Mouse (Mus musculus): ENCODE results near the gene Anp32e. TPM values are rescaled to one million over a fixed set of nuclear protein-coding genes. Genes with fewer than 3 reads are reported as not detected.

Anp32e gene
- 185 and 198 TPM in 2 replicates for polyA plus RNA-seq (2016; fragmentation: Nextera tagmentation; extraction: Ambion mirVana)

DNA sequence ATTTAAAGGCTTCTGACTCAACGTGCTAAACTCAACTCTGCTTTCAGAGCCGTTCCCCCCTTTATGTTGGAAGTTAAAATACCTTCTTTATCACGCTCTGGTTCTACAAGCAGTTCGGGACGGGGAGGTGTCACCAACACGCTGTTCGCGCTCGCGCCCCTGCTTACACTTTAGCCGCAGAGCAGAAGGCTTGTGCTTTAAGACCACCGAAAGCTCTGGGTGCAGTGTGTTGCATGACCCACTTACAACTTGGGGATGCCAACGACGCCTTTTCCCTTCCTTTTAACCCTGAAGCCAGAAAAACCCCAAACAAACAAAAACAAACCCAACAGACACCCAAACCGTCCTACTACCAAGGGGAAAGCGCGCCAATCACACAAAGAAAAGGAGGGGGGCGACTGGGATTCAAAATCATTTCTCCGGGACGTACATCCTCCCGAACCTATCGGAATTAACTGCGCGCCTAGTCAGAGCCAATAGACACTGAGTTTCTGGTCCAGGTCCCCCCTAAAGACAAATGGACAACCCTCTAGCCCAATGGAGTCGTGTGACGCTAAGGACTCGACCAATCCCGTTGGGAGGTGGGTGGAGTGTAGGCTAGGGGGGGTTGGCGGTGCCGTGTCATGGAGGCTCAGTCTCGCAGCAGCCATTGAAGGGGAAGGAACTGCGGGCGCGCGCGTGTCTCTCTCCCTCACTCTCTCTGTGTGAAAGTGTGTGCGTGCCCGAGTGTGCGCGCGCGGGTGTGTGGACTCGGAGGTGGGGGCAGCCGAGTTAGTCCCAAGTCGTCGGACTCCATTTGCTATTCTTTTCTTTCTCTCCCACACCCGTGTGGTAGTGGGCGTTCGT lies at the start of gene Anp32e:
Anp32e (plus strand) TSS at position 589 of the 846 bp plus-strand sequence.
- Histone ChIP-seq H3K4me2 (peak within 1 kb of the TSS; percentile 77), H3K9me3 (replicated peaks) (no peaks in the 10 kb centered on the region), H3K27ac (peak within 1 kb of the TSS; percentile 93), H3K36me3 (peaks cover 16% of the 10 kb centered on the region), H3K9ac (peak within 1 kb of the TSS; percentile 99), H3K4me3 (peak within 1 kb of the TSS; percentile 87), H3K4me1 (peaks cover 40% of the 10 kb centered on the region), H3K27me3 (replicated peaks) (no peaks in the 10 kb centered on the region)
- under 1% methylated on average over 49 of the region's 49 CpGs for WGBS (ENCODE audit: insufficient replicate concordance)
- ATAC-seq, result peak; percentile 99

DNA sequence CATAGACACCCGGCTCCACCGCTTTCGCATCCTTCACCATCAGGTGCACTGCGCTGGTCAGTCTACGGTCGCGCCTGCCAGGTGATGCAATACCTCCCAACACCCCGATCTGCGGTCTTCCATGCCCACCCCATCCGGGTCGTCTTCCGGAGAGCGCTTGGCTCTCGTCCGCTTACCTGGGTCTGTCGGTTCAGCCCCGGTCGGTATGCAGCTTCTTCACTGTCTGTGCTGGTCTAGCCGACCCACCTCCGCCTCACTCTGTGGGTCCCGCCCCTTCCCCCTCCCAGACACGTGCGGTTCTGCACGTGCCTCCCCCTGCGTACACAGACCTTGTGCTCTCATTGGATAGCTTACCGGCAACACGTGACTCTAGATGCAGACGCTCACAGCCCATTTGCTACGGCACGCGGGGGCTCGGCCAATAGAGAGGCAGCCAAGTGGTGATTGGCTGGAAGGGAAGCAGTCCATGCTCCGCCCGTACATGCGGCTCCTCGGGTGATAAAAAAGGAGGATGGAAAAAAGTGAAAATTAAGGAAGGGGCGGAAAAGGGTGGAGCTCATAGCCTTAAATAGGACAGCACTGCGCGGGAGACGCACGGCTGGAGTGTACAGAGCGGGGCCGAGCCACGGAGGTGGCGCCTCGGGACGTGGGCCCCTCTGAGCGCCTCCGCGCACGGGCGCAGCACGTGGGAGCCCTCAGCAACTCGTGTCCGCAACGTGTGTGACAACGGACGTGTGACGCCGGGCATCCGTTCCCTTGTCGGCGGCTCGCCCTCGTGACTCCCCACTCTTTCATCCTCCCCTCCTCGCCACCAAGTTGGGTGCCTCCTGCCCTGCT lies 46.8 kb upstream of the Anp32e start, which contains the start of gene Ciart:
Ciart (minus strand) TSS at position 273 of the 837 bp plus-strand sequence.
- H3K9ac ChIP-seq, result peak within 1 kb of the TSS; percentile 55
- peaks cover 21% of the 10 kb centered on the region for H3K27me3 ChIP-seq (replicated peaks)
- 0 out of 2 replicates have a peak, but pooled peaks cover 3% of the 10 kb centered on the region for H3K36me3 ChIP-seq
- H3K4me3 ChIP-seq, result peak within 1 kb of the TSS; percentile 58
- peaks cover 28% of the 10 kb centered on the region for H3K4me1 ChIP-seq
- H3K4me2 ChIP-seq, result peak within 1 kb of the TSS; percentile 93
- no peaks in the 10 kb centered on the region for H3K9me3 ChIP-seq (replicated peaks)
- WGBS (ENCODE audit: insufficient replicate concordance), result 2% methylated on average over 66 of the region's 66 CpGs
- ATAC-seq, result peak; percentile 94
- H3K27ac ChIP-seq, result peak within 1 kb of the TSS; percentile 38; the same call in 1 of the 2 replicates

DNA sequence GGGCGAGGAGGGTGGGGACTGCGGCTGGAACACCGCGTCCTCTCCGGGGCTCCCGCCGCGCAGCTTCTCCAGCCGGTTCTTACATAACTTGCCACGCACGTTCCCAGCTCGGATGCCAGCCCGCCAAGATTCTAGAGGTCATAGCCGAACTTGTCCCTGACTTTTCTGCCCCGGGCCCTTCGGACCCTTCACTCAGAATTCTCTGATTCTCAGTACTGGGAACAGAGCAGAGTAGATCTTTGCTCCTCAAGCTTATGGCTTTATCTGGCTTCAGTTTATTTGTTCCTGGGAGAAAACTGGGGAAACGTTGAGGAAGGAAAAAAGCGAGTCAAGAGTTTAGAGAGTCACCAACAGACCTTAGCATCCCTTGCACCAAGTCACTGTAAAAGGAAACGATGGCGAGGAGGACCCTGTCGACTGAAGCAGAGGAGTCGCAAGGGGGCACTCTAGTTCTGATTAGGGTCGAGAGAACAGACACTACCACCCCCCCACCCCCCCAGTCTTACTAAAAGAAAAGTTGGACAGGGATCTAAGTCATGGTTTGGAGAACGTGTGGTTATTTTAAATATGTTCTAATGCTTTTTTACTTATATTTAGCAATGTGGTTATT lies 46.1 kb upstream of the Anp32e start:
- peak overlapping the region; percentile 55 for H3K9ac ChIP-seq
- 3% methylated on average over 24 of the region's 24 CpGs for WGBS (ENCODE audit: insufficient replicate concordance)
- H3K27ac ChIP-seq, result peak overlapping the region; percentile 38; the same call in 1 of the 2 replicates
- H3K27me3 ChIP-seq (replicated peaks), result peaks cover 21% of the 10 kb centered on the region
- no peaks in the 10 kb centered on the region for H3K36me3 ChIP-seq
- no peaks in the 10 kb centered on the region for H3K9me3 ChIP-seq (replicated peaks)
- H3K4me2 ChIP-seq, result peak overlapping the region; percentile 93
- ATAC-seq, result no peak
- H3K4me1 ChIP-seq, result peaks cover 24% of the 10 kb centered on the region
- H3K4me3 ChIP-seq, result peak overlapping the region; percentile 58

DNA sequence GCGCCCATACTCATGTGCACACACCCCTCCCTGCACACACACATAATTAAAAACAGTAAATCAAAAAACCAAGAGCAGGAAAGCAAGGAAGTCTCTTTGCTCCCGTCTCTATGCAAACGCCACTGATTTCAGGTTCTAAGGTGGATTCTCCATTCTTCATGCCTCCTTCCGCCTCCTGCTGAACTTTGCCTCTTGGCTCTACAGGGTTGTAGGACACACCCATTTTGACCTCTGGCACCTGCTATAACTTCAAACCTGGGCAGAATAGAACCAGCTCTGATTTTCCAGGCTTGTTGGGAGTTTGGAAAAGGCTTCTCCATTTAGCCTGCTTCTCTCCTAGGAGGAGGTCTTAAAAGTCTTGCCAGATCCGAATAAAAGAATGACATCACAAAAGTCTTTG lies 44.6 kb upstream of the Anp32e start:
- Histone ChIP-seq H3K9ac (no peak overlapping the region), H3K4me2 (no peak overlapping the region), H3K27me3 (replicated peaks) (peaks cover 21% of the 10 kb centered on the region), H3K27ac (no peak overlapping the region), H3K4me1 (peaks cover 24% of the 10 kb centered on the region), H3K4me3 (no peak overlapping the region), H3K9me3 (replicated peaks) (no peaks in the 10 kb centered on the region), H3K36me3 (no peaks in the 10 kb centered on the region)
- ATAC-seq, result no peak
- WGBS (ENCODE audit: insufficient replicate concordance), result 69% methylated on average over 5 of the region's 5 CpGs

DNA sequence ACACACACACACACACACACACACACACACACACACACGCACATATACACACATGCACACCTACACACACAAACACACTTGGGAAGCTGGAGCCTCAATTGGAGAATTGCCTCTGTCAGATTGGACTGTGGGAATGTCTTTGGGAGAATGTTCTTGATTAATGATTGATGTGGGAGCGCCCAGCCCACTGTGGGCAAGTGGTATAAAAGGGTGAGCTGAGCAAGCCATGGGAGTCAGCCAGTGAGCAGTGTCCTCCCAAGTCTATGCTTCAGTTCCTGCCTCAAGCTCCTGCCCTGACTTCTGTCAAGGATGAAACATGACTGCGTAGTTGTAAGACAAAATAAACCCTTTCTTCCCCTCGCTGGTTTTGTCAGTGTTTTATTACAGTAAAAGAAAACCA lies 41.5 kb upstream of the Anp32e start:
- ATAC-seq, result no peak
- no peak overlapping the region for H3K4me2 ChIP-seq
- peaks cover 9% of the 10 kb centered on the region for H3K27me3 ChIP-seq (replicated peaks)
- H3K9ac ChIP-seq, result no peak overlapping the region
- no peaks in the 10 kb centered on the region for H3K36me3 ChIP-seq
- no peak overlapping the region for H3K4me3 ChIP-seq
- 75% methylated on average over 4 of the region's 4 CpGs for WGBS (ENCODE audit: insufficient replicate concordance)
- peaks cover 26% of the 10 kb centered on the region for H3K4me1 ChIP-seq
- no peaks in the 10 kb centered on the region for H3K9me3 ChIP-seq (replicated peaks)
- no peak overlapping the region for H3K27ac ChIP-seq

DNA sequence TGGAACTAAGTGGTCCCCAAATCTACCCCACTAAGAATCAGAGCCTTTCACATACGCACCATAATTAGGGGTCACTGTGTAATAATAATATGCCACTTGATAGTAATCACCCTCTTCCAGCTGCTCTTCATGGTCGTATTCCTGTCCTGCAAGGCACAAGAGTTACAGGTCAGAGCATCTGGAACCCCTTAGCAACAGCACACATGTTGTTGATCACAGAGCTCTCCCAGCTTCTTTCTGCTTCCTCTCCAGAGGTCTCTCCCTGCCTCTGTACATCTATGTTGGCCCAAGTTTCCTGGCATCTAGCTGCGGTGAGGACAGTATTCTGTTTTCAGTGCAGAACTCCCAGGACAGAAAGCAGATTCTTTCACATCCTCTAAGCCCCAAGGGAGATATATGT lies 39.4 kb upstream of the Anp32e start:
- ATAC-seq, result no peak
- H3K9me3 ChIP-seq (replicated peaks), result no peaks in the 10 kb centered on the region
- H3K36me3 ChIP-seq, result no peaks in the 10 kb centered on the region
- H3K9ac ChIP-seq, result no peak overlapping the region
- no peak overlapping the region for H3K27ac ChIP-seq
- no peak overlapping the region for H3K4me3 ChIP-seq
- H3K4me1 ChIP-seq, result peaks cover 29% of the 10 kb centered on the region
- peaks cover 5% of the 10 kb centered on the region; the same call in 1 of the 2 replicates for H3K27me3 ChIP-seq (replicated peaks)
- WGBS (ENCODE audit: insufficient replicate concordance), result 77% methylated on average over 3 of the region's 3 CpGs
- no peak overlapping the region for H3K4me2 ChIP-seq

DNA sequence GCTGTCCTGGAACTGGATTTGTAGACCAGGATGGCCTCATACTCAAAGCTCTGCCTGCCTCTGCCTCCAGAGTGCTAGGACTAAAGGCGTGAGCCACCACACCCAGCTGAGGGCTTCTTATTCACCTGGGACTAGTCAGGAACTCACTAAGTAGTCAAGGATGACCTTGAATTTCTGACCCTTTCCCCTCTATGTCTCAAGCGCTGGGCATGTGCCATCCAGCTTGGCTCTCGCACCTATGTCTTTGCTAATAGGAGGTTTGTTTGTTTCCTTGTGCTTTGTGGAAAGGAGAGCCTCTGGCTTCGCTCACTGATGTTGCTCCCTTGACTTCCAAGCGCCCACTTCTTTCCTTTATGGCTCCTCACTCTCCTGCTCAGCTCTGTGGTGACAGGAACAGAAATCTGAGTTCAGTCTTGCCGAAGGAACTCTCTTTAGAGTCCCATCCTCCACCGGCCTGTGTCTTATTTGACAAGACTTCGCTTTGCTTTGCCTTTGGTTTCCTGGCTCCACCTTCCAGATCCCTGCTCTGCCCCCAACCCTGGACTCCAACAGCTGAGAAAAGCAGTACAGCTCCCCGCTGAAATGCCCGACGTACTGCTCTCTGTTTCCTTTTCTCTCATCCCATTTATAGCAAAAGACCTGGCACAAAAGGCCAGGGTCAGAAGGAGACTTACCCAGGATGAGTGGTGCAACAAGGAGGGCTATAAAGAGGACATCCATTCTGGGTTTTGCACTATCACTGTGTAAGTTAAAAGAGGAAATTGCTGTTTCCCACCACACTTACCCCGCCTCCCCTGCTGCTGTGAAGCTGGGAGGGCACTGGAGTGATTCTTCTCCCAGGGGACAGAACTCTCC lies 37.6 kb upstream of the Anp32e start, which contains the start of gene BC028528:
BC028528 (minus strand) TSS at position 795 of the 855 bp plus-strand sequence.
- H3K4me2 ChIP-seq, result peak within 1 kb of the TSS; percentile 90
- no peaks in the 10 kb centered on the region for H3K9me3 ChIP-seq (replicated peaks)
- H3K9ac ChIP-seq, result peak within 1 kb of the TSS; percentile 48
- H3K27me3 ChIP-seq (replicated peaks), result no peaks in the 10 kb centered on the region; the same call in 1 of the 2 replicates
- no peak for ATAC-seq
- H3K27ac ChIP-seq, result peak within 1 kb of the TSS; percentile 63
- peaks cover 6% of the 10 kb centered on the region; the same call in 1 of the 2 replicates for H3K36me3 ChIP-seq
- 17% methylated on average over 12 of the region's 12 CpGs for WGBS (ENCODE audit: insufficient replicate concordance)
- H3K4me3 ChIP-seq, result peak within 1 kb of the TSS; percentile 36
- H3K4me1 ChIP-seq, result peaks cover 42% of the 10 kb centered on the region

DNA sequence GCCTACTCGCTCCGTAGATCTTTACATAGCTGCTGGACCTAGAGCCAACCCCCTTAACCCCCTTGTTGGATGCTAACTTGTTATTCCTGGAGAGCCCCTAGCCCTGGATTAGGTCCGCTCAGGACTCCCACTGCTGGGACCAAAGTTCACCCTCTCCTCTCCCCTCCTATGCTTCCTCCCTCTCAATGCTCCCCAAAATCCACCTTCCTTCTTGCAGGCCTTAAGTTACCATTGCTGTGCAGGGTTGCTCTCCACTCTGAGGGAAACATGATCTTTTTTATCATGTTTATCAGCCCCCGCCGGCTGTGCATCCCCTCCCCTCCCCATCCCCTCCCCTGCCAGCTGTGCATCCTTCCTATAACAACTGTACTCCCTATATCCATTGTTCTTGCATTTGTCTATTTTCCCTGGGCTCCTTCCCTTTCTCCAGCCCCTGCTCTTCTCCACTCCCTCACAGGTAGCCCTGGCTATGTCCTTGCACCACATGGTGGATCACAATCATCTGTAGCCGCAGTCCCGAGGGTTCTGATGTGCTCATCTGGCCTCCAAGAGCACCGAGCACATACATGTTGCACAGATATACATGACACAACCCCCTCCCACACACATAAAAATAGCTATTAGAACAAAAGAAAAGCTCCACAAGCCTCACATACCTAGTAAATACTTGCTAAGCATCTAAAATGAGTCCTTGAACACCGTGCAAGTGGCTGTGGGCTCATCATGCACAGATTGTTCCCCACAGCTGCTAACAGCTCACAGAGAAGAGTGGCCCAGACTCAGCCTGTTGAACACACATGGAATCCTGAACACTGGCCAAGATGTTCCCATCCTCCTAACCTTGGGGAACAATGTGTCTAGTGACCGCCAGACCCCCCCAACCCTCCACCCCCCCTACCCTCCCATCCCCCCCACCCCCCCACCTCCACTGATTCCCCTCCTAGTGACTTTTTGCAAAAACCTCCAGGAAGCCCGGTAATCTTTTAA lies 36.7 kb upstream of the Anp32e start:
- peak overlapping the region; percentile 36 for H3K4me3 ChIP-seq
- H3K27ac ChIP-seq, result peak overlapping the region; percentile 63
- no peak for ATAC-seq
- no peaks in the 10 kb centered on the region for H3K9me3 ChIP-seq (replicated peaks)
- peaks cover 6% of the 10 kb centered on the region; the same call in 1 of the 2 replicates for H3K36me3 ChIP-seq
- peaks cover 42% of the 10 kb centered on the region for H3K4me1 ChIP-seq
- 29% methylated on average over 11 of the region's 11 CpGs for WGBS (ENCODE audit: insufficient replicate concordance)
- H3K4me2 ChIP-seq, result peak overlapping the region; percentile 90
- peak overlapping the region; percentile 48 for H3K9ac ChIP-seq
- no peaks in the 10 kb centered on the region; the same call in 1 of the 2 replicates for H3K27me3 ChIP-seq (replicated peaks)

DNA sequence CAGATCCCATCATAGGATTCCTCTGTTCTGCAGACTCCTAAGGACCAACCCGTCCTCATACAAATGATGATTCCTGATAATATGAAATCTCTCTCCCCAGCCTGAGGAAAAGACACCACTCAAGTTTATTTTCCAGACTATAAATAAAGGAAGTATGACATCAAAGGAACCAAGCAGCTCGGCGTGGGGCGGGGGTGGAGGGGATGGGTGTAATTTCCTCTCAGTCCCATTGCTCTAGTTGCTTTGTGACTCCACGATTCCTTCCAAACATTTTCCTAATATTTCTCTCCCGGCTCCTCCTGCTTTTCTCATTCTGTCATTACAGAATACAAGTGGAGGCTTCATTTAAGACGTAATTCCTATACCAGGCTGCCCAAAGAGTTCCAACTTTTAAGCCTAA lies 35.9 kb upstream of the Anp32e start:
- H3K4me2 ChIP-seq, result peak overlapping the region; percentile 90
- 12% methylated on average over 7 of the region's 7 CpGs for WGBS (ENCODE audit: insufficient replicate concordance)
- ATAC-seq, result no peak
- peaks cover 9% of the 10 kb centered on the region; the same call in 1 of the 2 replicates for H3K36me3 ChIP-seq
- peaks cover 42% of the 10 kb centered on the region for H3K4me1 ChIP-seq
- H3K9ac ChIP-seq, result peak overlapping the region; percentile 51
- peak overlapping the region; percentile 63; the same call in 1 of the 2 replicates for H3K27ac ChIP-seq
- no peaks in the 10 kb centered on the region for H3K9me3 ChIP-seq (replicated peaks)
- H3K4me3 ChIP-seq, result peak overlapping the region; percentile 74
- no peaks in the 10 kb centered on the region; the same call in 1 of the 2 replicates for H3K27me3 ChIP-seq (replicated peaks)
